Mouse (Mus musculus): ENCODE measurements around the gene Smim26.
A peak's percentile ranks its signal among the peaks of the same experiment; 100 is the strongest.
"Not testable (repeated sequence)": the region's sequence is repeated elsewhere in the genome, so short reads cannot be mapped to it uniquely, and the experiment has no call there.

Gene Smim26

DNA sequence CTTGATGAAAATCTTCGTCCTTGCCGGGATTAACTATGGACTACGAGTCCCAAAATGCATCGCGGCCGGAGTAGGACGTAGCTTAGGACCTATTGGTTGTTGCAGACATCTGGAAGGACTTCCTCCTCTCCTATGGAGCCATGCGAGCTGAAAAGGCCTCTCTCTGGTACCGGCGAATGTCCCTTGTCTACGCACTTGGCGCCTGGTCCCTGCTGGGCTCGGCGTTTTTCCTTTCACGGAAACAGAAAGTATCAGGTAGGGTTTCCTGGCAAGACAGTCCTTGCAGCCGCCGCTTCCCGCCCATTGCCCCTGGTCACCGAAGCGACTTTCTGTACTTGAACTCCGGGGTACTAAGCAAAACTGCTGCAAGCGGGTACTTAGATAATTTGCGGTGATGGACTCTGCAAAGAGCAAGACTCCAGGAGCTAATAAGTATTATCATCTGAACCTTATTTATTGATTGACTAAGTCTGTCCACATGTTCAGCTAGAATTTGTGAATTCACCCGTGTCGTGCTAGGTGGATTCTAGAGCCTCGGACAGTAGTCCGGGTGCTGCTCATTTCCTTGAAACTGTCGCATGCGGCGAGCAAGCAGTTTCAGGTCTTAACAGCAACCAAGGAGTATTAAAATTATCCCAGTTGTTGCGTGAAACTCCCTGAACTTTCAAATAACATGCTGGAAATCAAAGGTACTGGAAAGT is at the start of gene Smim26:
Gene Smim26, plus strand, starts transcription at position 104 of the 701 bp plus-strand sequence.
- DNase-seq (ENCODE audit: low spot score in 2 of 2): peak; percentile 88 to 89

DNA sequence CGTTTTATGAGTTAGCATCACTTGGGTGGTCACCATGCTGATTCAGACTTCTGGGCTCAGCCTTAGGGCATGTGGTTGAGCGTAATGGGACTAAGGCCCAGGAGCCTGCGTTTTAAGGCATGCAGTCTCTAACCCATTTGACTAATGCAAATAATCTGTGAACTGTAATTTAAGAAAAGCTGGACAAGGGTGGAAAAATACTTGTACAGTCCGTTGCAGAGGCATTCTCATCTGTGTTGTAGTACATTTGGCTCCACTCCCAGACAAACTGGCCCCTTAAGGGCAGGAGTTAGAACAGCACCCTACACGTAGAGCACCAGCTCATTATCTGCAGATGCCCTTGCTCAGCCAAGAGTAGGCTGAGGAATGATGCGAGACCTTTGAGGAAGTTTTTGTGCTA is 49.2 kb upstream of the Smim26 start:
- no peak for DNase-seq (ENCODE audit: low spot score in 2 of 2)

DNA sequence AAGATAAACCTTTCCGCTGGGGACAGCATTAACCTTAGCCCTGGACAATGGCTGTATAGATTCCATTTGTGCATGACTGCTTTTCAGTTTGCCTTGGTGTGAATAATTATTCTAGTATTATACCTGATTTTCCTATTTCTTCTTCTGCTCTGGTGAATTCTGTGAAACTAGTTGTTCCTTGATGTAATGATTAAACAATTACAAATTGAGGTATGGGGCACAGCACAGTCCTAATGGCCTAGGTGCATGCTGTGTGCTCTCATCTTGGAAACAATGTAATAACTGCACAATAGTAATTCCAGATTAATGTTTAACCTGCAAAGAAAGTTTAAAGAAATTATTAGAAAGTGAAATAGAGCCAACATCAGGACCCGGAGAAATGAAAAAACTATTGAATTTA is 48.8 kb upstream of the Smim26 start:
- DNase-seq (ENCODE audit: low spot score in 2 of 2): no peak

DNA sequence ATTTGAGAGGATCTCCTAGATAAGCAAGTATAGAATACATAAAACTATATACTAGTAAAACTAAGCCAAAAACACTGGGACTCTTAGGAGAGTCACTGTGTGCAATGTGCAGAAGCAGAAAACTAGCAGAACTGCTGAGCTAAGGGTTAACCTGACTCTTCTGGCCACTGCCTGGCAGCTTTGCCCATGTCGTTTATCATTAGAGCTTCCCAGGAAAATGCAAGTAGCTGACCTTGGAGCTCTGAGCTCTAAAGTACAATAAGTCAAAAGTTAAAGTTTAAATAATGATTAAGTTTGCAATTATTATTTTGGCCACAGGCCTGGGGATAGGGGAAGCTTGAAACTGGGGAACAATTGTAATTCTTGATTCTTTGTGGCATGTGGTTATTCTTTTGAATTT is 48.4 kb upstream of the Smim26 start:
- DNase-seq (ENCODE audit: low spot score in 2 of 2): no peak

DNA sequence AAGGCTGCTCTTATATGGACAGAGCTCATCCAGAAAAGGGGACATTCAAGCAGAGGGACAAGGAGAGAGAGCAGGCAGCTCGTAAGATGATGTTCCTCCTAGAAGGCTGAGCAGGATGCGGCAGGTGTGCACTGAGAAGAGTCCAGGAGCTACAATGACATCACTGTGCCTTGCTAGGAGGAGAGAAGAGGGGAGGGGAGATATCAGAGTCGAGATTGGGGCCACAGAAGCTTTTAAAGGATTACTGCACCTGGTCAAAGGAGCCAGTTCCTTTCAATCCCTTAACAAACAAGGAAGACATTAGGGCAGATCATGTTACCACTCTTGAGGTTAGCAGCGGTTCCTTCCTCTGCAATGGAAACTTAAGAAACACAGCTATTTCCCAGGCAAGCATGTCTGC is 46.3 kb upstream of the Smim26 start:
- no peak for DNase-seq (ENCODE audit: low spot score in 2 of 2)

DNA sequence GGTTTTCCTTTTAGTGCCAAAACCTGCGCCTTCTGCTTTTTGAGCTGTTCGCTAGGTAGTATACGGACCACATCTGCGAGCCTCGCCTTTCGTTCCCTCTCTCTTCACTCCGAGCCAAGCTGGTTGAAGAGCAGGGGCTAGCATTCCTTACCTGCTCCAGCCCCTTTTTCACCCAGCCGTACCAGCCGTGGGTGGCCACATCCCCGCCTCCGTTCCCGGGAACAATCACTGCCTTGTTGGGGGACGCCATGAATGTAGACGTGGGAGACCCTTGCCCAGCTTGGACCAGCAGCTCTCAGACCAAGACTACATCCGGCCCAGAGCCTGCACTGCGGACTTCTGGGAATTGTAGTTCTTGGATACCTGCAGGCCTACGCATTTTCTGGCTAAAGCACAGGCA is 43.3 kb upstream of the Smim26 start, which contains the start of gene Rbbp9:
Gene Rbbp9, minus strand, starts transcription at position 341 of the 400 bp plus-strand sequence.
- DNase-seq (ENCODE audit: low spot score in 2 of 2): peak; percentile 72 to 74

DNA sequence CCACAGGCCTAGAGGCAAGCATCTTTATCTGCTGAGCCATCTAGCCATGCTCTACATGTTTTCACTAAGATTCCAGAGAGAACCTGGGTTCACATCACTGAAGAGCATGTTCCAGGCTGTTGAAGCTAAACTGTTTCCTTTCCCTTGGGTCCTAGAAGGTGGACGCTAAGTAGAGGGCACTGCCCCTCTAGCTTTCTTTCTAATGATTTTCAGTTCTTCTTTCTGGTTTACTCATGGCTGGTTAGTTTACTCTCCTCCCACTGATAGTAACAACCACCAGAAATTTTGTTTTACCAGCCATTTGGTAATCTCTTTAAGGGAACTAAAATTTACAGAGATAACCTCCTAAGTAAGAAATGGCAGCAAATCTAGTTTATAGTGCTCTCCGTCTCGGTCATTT is 39.9 kb upstream of the Smim26 start:
- DNase-seq (ENCODE audit: low spot score in 2 of 2): no peak

DNA sequence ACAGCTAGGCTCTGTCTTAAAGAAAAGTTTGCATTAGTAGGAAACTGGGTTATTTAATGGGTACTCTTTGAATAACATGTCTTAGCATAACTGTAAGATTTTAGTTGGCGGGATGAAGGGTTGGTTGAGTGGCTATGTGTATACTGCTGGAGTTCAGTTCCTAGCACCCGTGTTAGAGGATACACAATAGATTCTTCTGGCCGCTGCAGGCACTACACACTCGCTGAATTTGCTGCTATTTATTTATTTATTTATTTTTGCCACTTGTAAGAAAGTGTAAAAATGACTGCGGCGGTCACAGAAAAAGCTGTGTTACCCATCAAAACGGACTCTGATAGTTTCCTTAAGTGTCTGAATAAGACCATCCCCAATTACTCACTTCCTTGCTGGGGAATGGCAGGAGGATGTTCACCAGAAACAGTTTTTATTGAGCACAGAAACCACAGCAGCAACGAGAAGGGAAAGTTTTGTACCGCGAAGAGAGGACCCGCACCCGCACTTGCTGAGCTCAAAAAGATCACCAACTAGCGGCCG is 38.5 kb upstream of the Smim26 start:
- DNase-seq (ENCODE audit: low spot score in 2 of 2): no peak

DNA sequence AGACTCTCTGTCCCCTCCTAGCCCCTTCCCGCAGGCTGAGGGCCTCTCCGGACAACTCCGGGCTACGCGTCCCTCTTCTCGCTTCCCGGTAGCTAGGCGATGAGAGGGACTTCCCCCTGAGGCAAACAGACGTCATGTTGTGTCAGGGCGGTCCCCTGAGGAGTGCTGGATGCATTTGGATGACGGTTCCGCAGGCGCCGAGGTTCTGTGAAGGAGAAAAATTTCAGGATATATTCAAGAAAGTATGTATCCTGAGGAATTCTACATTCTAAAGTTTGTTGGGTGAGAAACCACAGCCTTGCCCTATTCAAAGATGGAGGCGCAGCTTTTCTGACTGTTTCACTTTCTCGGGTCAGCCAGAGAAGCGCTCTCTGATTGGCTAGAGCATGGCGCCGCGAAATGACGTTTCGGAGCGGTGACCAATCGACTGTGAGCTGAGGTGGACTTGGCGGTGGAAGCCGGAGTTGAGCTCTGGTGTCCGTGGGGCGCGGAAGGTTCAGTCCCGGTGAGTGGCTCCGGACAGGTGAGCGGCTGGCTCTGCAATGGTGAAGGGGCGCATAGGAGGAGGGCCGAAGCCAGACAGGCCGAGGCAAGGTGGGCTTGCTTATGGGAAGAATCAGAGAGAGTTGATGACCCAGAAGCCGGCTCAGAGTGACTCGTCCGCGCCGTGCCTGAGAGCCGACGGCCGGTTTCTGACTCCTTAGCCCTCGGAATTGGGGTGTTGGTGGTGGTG is 37.9 kb upstream of the Smim26 start, which contains the start of gene Sec23b:
Gene Sec23b, plus strand, starts transcription at position 410 of the 733 bp plus-strand sequence.
- DNase-seq (ENCODE audit: low spot score in 2 of 2): peak; percentile 99

DNA sequence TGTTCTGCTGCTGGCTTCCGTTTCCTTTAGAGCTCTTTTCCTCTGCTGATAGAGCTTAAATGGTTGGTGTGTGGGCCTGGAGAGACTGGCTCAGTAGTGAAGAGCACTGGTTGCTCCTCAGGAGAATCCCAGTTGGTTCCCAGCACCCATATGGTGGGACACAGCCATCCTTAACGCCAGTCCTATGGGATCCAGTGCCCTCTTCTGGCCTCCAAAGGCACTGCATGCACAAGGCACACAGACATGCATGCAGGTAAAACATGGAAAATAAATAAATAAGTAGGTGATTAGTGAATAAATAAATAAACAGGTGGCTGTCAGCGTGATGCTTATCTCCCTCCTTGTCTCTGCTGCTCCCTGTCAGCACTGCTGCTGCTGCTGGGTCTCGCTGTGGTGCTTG is 5.1 kb upstream of the Smim26 start:
- DNase-seq (ENCODE audit: low spot score in 2 of 2): no peak

DNA sequence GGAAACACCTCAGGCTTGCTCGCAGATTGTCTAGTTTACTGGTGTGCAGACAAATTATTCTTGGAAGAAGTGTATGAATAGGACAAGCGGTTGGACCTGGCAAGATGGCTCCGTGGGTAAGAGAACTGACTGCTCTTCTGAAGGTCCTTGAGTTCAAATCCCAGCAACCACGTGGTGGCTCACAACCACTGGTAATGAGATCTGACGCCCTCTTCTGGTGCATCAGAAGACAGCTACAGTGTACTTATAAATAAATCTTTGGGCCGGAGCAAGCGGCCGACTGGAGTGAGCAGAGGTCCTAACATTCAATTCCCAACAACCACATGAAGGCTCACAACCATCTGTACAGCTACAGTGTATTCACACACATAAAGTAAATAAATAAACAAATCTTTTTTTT is 818 bp upstream of the Smim26 start:
- not testable (repeated sequence) for DNase-seq (ENCODE audit: low spot score in 2 of 2)

DNA sequence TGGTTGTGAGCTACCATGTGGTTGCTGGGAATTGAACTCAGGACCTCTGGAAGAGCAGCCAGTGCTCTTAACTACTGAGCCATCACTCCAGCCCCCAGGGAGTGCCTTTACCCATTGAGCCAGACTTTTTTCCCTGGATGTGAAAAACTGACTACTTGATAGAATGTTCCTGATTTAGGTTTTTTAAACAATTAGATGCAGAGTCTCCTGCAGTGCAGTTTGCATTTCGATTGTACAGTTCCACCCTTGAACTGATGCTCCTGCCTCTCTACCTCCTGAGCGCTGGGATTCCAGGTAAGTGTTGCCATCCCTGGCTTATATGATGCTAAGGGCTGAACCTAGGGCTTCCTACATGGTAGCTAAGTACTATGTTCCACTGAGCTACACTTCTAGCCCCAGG is 4.2 kb downstream of the Smim26 start:
- no peak for DNase-seq (ENCODE audit: low spot score in 2 of 2)

DNA sequence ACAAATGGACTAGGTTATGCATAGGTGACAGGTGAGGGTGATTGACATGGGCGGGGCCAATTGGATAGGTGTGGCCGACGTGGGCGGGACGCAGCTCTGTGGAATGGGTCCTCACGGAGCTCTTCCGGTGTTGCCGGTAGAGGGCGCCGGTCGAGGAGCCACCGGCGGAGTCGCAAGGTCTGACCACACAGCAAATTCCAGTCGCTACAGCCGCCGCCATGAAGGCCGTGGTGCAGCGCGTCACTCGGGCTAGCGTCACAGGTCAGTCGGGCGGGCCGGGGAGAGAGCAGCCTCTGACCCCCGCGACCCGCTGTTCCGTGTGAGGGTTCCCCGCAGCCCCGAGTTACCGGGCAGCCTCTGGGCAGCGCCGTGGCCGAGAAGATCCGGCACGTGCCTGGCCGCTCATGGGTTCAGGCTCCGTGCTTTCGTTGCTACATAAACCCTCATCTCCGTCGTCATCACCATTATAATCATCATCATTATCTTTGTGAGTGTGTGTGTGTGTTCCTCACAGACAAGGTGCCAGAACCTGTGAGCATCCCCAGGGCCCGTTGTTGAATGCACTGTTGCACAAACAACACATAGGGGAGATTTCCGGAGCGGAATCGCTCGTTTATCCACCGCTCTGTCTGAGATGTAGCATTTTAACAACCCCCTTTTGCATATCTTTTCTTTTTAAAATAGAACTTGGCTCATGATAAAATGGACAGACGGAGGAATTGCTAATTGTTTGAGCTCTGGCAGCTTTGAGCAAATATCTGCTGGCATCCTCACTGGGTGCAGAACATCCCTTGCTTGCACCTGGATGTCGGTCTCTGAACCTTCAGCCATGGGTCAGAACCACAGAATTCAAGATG is 6.2 kb downstream of the Smim26 start, which contains the start of gene Dtd1:
Gene Dtd1, plus strand, starts transcription at position 67 of the 857 bp plus-strand sequence.
- DNase-seq (ENCODE audit: low spot score in 2 of 2): peak; percentile 88 to 90

DNA sequence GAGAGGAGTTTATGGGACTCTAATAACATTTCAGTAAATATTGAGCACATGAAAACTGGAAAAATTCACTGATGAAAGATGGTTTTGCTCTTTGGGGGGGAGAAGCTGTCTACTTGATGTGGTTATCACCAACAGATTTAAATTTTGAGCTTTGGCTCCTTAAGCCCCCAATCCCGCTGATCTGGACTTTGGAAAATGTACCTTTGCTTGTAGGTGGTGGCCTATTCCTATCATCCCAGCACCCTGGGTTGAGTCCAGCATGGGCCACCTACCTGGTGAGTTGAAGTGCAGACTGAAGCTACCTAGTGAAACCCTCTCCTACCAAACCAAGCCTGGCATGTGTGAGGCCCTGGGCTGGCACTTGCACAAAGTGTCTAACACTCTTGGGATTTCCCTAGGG is 7.7 kb downstream of the Smim26 start:
- no peak for DNase-seq (ENCODE audit: low spot score in 2 of 2)

DNA sequence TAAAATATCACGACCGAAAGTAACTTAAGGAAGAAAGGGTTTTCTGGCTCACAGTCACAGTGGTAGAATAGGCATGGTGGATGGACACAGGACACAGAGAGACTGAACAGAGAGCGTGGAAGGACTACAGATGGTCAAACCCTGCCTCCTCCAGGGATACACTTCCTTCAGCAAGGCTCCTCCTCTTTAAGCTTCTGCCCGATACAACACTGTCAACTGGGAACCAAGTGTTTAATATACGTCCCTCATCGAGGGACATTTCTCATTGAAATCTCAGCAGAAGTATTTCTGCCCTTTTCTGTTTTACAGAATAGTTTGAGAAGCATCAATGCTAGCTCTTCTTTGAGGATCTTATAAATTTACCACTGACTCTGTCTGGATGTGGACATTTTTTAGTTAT is 20.1 kb downstream of the Smim26 start:
- DNase-seq (ENCODE audit: low spot score in 2 of 2): no peak

DNA sequence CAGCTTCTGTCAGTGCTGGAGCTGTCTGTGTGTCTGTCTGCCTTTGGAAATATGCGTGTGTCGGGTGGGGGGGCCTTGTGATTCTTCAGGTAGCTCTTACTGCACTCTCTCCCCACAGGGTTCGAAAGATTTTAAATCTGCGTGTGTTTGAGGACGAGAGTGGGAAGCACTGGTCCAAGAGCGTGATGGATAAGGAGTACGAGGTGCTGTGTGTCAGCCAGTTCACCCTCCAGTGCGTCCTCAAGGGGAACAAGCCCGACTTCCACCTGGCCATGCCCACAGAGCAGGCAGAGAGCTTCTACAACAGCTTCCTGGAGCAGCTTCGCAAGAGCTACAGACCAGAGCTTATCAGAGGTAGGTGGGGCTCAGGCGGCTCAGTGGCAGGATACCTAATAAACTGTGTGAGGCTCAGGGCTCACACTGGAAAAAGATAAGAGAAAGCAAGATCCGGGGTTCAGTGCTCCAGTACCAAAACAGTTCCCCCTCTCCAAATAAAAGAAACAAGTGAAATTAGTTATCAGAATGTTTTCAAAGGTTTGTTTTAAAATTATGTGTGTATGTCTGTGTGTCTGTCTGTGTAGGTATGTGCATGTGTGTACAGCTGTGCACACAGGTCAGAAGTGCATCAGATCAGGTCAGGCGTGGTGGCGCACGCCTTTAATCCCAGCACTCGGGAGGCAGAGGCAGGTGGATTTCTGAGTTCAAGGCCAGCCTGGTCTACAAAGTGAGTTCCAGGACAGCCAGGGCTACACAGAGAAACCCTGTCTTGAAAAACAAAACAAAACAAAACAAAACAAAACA is 23.4 kb downstream of the Smim26 start:
- DNase-seq (ENCODE audit: low spot score in 2 of 2): no peak

DNA sequence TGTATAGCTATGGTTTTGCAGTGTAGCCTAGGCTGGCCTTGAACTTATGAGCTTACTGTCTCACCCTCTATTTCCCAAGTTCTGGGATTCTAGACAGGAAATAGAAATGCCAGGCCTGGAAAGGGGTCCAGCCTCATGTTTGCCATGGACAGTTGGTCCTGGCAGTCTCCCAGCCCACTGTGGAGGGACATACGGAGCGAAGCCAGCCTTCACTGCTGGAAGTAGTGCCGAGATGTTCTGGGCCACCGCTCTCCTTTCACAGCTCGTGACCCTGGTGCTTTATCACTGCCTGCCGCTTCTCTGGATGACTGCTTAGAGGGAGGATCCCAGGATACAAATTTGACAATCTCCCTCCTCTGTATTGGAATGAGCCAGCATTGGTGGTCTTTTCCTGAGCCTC is 27.6 kb downstream of the Smim26 start:
- peak in 1 of 2 experiments; percentile 0 for DNase-seq (ENCODE audit: low spot score in 2 of 2)

DNA sequence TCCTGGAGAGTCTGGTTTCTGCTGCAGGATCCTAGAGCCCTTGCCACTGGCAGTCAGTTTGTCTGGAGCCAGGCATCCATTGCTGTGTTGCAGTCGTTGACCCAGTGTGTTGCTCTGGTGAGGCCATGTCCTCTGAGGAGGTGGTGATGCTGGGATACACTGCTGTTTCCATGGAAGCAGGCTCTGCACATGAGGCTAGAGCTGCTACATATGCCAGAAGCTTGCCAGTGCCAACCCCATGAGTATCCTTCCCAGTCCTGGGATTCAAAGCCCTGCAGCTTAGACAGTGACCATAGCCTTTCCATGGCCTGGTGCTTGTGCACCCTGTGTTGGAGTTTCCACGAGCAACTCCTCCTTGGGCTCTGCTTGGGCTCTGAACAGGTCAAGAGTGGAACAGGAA is 39.7 kb downstream of the Smim26 start:
- no peak for DNase-seq (ENCODE audit: low spot score in 2 of 2)

DNA sequence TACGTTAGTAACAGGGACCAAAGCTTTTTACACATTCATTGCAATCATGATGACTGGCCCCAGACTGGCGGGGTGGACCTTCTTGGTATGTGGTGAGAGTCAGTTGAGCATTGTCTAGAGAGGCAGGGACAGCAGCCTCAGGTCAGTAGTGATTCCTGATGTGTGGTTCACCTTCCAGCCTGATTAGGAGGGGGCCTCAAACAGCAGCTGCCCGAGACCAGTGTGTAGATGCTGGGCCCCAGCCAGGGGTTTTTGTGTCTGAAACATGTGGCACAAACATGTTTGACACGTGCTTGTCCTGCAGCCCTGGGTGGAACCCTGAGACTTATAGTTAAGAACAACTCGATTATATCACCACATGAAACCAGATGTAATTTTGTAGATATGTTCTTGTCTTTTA is 40.4 kb downstream of the Smim26 start:
- DNase-seq (ENCODE audit: low spot score in 2 of 2): no peak

DNA sequence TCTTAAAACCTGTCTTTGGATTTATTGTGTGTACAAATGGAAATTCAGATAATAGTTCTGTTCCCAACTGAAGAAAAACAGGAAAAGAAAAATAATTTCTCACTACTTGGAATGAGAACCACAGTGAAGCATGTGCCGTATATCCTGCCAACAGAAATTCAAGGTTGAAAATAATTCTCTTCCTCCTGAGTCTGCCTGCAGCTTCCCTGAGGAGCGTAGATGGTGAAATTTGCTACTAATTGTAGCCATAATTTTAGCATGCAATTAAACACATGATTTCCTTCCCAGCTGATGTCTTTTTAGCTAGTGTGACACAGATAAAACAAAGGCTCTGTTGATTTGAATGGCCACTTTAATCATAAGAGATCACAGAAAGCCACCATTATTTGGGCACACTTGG is 40.9 kb downstream of the Smim26 start:
- no peak for DNase-seq (ENCODE audit: low spot score in 2 of 2)

Data from right cerebral cortex, adult 2 months (tissue).